Mouse (Mus musculus): ENCODE measurements at regions not wholly inside any gene's neighbourhood (a gene's known extent, or its start where the extent isn't known, plus 50 kb on each side); places are given as distances from the start of the nearest gene placed in this dataset.

DNA sequence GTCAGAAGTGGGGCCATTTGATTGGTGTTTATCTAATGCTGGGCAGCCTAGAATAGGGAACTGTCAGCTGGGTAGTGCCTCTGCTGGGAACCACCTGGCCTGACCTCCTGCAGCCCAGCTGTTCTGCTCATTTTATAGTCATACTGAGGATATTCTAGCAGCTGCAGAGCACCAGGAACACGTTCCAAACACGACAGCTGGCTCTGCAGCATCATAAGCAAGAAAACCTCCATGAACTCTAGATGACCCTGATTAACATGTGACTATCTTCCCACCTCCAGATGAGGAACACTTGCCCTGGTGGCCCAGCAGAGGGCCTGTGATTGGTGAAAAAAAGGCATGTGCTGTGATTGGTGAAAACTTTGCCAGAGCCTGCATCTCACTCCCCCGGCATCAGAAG is 210.6 kb upstream of the Ano5 start:
- no peak for DNase-seq (ENCODE audit: low spot score in 2 of 2)

DNA sequence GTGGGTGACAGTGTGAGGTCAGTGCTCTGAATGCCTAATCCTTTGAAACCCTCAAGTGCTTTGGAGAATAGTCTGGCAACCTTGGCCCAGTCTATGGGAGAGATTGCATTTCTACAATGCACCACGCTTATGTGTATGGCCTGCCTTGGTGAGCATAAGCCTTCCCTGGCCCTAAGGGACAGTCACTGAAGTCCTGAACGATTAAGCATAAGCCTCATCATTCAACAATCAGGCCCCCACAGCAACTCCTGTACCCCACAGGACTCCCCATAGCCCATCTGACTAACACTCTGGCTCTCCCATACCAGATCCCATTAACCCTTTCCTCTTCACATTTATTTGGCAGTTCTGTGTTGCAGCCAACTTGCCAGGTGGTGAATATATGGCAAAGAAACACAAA is 203.1 kb upstream of the Ano5 start:
- no peak for DNase-seq (ENCODE audit: low spot score in 2 of 2)

- DNase-seq (ENCODE audit: low spot score in 2 of 2), result no peak
Observed at GRCm38 (mm10) chr7:51310191-51310590, 200.6 kb upstream of the Ano5 start.

DNA sequence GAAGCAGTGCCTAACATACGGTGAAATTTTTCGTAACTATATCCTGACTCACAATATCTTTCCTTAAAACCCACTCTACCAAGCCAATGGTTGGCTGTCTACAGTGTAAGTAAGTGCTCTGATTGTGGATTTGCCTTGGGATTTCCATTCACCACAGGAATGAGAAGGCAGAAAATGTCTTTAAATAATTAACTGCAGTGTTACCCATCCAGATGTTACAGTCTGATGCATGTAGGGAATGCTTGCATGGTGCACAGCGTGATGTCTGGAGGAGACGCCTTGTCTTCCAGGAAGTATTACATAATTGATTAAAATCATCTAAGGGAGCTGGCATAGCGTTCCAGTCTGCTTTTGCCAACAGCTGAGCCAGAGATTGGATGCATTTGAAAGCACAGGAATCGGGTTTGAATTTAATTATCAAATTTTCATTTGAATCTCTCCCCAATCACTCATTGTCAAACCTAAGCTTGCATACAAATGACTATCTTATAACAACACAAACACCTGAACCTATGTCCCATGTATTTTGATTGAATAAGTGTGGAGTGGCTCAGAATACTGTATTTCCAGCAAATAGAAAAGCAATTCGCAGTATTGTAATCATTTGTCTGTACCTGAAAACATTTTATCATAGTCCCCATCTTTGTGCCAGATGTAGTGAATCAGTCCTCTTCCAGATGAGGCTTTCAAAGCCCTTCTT is 170.8 kb upstream of the Ano5 start:
- no peak for DNase-seq (ENCODE audit: low spot score in 2 of 2)

- no peak for DNase-seq (ENCODE audit: low spot score in 2 of 2)
Observed at GRCm38 (mm10) chr7:51347521-51347920, 163.3 kb upstream of the Ano5 start.

- peak in 1 of 2 experiments; percentile 7 for DNase-seq (ENCODE audit: low spot score in 2 of 2)
Observed at GRCm38 (mm10) chr7:51360134-51360533, 150.7 kb upstream of the Ano5 start.

DNA sequence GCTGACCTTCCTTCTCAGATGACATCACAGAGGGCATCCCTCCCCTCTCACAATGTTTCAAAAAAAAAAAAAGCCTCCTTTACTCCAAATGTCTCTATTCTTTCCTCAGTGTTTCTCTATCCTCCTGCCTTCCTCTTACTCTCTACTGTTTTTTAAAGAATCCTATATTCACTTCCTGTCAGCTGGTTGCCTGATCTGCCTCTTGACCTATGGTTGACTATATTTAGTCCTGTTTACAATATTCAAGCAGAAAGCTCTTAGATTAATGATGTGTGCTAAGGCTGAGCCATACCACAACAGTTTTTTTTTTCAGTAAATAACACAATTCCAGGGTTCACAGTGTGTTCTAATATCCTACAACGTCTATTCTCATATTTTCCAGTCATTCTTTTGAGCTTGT is 133.2 kb upstream of the Ano5 start:
- DNase-seq (ENCODE audit: low spot score in 2 of 2), result no peak

All from frontal cortex, postnatal 25 days (tissue).